Mouse (Mus musculus) MEL (cell line): ENCODE results near the gene Rpl35.

Experiments used
- CTCF ChIP-seq, 3 experiments: IDR thresholded peaks in 2 of 3; conservative IDR thresholded peaks in 1 of 3; 2 replicates each; pipeline ENCODE4 v1.5.1; 2011 to 2012; ENCODE audit warnings: low read length in 3 of 3, low read depth in 2 of 3, mild to moderate bottlenecking in 2 of 3, improper control_type of control experiment in 1 of 3, inconsistent platforms in 1 of 3, mixed read lengths in 1 of 3, moderate library complexity in 1 of 3; ENCODE audit not compliant: control insufficient read depth in 1 of 3, insufficient read depth in 1 of 3, poor library complexity in 1 of 3, severe bottlenecking in 1 of 3
- POLR2A ChIP-seq, 2 experiments: IDR thresholded peaks; 2 replicates each; pipeline ENCODE4 v1.6.1; 2011 to 2012; ENCODE audit warnings: low read length in 2 of 2, mild to moderate bottlenecking in 2 of 2, control low read depth in 1 of 2, improper control_type of control experiment in 1 of 2, low read depth in 1 of 2, moderate library complexity in 1 of 2; ENCODE audit not compliant: control insufficient read depth in 1 of 2, insufficient read depth in 1 of 2, poor library complexity in 1 of 2
- RAD21 ChIP-seq: IDR thresholded peaks from 2 replicates; pipeline ENCODE4 v1.6.1; 2011; ENCODE audit warnings: mild to moderate bottlenecking, low read depth, low read length, improper control_type of control experiment

GRCm38 (mm10) chr2:38975181-38975580, 30.2 kb downstream of the Rpl35 start:
- TF ChIP-seq RAD21 = no peak
- TF ChIP-seq CTCF (IDR thresholded peaks at IDR 0.05 in 2 of 3, conservative IDR thresholded peaks at IDR 0.05 in 1 of 3; ENCODE audit: control insufficient read depth in 1 of 3, insufficient read depth in 1 of 3, low read depth in 2 of 3, low read length in 3 of 3, poor library complexity in 1 of 3, severe bottlenecking in 1 of 3) = no peak
- TF ChIP-seq POLR2A (IDR thresholded peaks at IDR 0.05; ENCODE audit: control insufficient read depth in 1 of 2, insufficient read depth in 1 of 2, low read depth in 1 of 2, low read length in 2 of 2, poor library complexity in 1 of 2) = no peak
